Mouse (Mus musculus): ENCODE measurements at regions not wholly inside any gene's neighbourhood (a gene's known extent, or its start where the extent isn't known, plus 50 kb on each side); places are given as distances from the start of the nearest gene placed in this dataset. TPM values are rescaled to one million over a fixed set of nuclear protein-coding genes. Genes with fewer than 3 reads are reported as not detected.

DNA sequence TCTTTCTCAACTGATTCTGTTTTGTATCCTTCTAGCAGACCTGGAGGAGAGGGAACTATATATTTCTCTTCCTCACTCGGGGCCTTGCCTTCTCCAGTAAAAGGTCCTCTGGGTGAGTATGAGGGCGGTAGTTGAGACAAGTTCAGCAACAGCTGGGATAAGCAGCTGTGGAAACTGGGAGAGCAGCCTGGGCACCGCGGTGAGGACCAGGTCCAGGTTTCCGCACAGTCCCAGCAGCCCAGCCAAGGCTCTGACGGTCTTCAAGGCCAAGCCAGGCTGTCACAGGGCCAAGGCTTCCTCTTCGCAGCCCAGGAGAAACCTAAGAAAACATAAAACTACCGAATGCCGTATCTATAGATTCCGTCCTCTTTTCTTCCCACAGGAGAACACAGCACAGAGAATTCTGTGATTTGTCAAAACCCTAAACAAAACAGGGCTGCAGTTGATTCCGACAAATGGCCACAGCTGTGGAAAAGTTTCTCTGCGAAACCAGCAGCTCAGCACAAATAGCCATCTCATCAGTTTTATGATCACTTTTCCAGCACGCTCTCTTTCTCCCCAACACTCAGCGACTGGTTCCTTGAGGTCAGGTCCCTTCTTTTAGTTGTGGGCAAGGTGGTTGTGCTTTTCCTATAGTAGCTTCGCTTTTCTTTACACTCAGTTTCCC is 55.5 kb upstream of the Marcks start:
- no peaks in the 10 kb centered on the region for H3K36me3 ChIP-seq
- ATAC-seq (ENCODE audit: low read depth) (no peak), DNase-seq (no peak)
- 78% methylated on average over 15 of the region's 15 CpGs for WGBS (ENCODE audit: insufficient replicate concordance)
- no peaks in the 10 kb centered on the region for H3K9me3 ChIP-seq (replicated peaks)
- no peak overlapping the region for H3K4me2 ChIP-seq
- no peak overlapping the region for H3K9ac ChIP-seq
- no peaks in the 10 kb centered on the region for H3K4me1 ChIP-seq (replicated peaks)
- H3K4me3 ChIP-seq (replicated peaks): no peak overlapping the region
- H3K27me3 ChIP-seq: no peaks in the 10 kb centered on the region
- no peak overlapping the region for H3K27ac ChIP-seq

- ATAC-seq (ENCODE audit: low read depth) (no peak), DNase-seq (no peak)
- H3K36me3 ChIP-seq: no peaks in the 10 kb centered on the region
- 23% methylated on average over 2 of the region's 2 CpGs for WGBS (ENCODE audit: insufficient replicate concordance)
- no peak overlapping the region for H3K4me2 ChIP-seq
- H3K27me3 ChIP-seq: no peaks in the 10 kb centered on the region
- no peak overlapping the region for H3K4me3 ChIP-seq (replicated peaks)
- no peak overlapping the region for H3K27ac ChIP-seq
- H3K9me3 ChIP-seq (replicated peaks): no peaks in the 10 kb centered on the region
- H3K4me1 ChIP-seq (replicated peaks): no peaks in the 10 kb centered on the region
- H3K9ac ChIP-seq: no peak overlapping the region
These were observed 53.9 kb upstream of the Marcks start for GRCm38 (mm10) chr10:37192661-37193060.

DNA sequence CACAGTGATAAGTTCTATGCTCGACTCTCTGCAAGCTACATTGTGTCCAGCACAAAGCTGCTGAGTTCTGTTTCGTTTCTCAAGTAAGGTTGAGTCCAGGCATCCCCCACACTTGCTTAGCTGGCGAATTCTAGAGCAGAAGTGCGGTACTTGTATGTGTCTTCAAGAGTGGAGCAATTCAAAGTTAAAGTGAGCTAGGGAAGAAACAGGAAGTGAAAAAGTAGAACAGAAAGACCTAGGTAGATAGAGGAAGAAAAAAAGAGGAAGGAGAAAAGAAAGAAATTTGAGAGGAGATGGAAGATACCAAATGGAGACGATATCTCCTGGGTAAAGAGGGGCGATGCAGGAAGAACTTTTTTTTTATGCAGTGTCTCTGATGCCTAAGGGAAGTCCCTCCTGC is 51.4 kb upstream of the Marcks start:
- Histone ChIP-seq H3K9ac (no peak overlapping the region), H3K9me3 (replicated peaks) (no peaks in the 10 kb centered on the region), H3K4me2 (no peak overlapping the region), H3K27ac (no peak overlapping the region), H3K4me1 (replicated peaks) (no peaks in the 10 kb centered on the region), H3K27me3 (no peaks in the 10 kb centered on the region), H3K36me3 (no peaks in the 10 kb centered on the region), H3K4me3 (replicated peaks) (no peak overlapping the region)
- WGBS (ENCODE audit: insufficient replicate concordance): 26% methylated on average over 6 of the region's 6 CpGs
- ATAC-seq (ENCODE audit: low read depth): no peak
- no peak for DNase-seq

Small RNA genes in the stretch of these regions (microRNA-seq; reads per million reads assigned to microRNA genes)
- not detected for gene Gm24710

All from liver, embryonic 13.5 days (tissue).